Mouse (Mus musculus) heart, adult 2 months (tissue): ENCODE measurements around the gene Ankfn1.

Experiments used
- CTCF ChIP-seq: fragments of 200-600 bp; IDR thresholded peaks from 2 replicates; pipeline ENCODE4 v1.8.1; 2022; ENCODE audit warnings: antibody characterized with exemption, mild to moderate bottlenecking, moderate library complexity
- EP300 ChIP-seq: fragments of 200-500 bp; IDR thresholded peaks from 2 replicates; pipeline ENCODE4 v1.6.1; 2011; ENCODE audit warnings: low read depth, low read length, control low read depth; ENCODE audit not compliant: insufficient read depth
- POLR2A ChIP-seq: fragments of 200-500 bp; IDR thresholded peaks from 2 replicates; pipeline ENCODE4 v1.6.1; 2011; ENCODE audit warnings: mild to moderate bottlenecking, low read depth, low read length, control low read depth; ENCODE audit not compliant: insufficient read depth

DNA sequence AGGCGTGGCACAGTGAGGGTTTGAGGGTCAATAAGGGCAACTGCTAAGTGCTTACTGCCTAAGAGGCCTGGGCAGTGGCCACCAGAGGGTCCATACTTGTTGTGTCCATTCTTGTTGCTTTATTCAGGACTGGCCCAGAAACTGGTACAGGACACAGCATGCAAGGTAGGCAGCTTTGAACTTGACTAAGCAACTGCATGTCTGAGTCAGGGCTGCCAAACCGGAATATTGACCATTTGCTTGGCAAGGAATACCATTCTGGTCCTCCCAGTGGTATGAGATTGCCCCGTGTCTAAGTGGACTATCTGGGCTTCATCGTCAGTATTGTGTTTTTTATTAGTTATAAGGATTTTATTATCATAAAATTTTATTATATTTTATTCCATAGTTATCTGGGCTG, 312.1 kb downstream of the Ankfn1 start:
- TF ChIP-seq POLR2A (no peak), CTCF (no peak), EP300 (no peak)
